Mouse (Mus musculus) forebrain, embryonic 12.5 days (tissue): ENCODE results near the gene Gpcpd1. TPM values are rescaled to one million over a fixed set of nuclear protein-coding genes. Genes with fewer than 3 reads are reported as not detected.

Source experiments
- ATAC-seq: fragments of 200-750 bp; cut with Nextera tagmentation; 2 replicates; pipeline ENCODE4 v1.8.0; 2017; ENCODE audit warnings: moderate TSS enrichment; ENCODE audit not compliant: low FRiP score
- H3K27ac ChIP-seq: fragments of 300-500 bp; sonication (generic); 2 replicates; pipeline ENCODE4 v1.5.1; 2016; ENCODE audit warnings: mild to moderate bottlenecking
- H3K27me3 ChIP-seq: fragments of 300-500 bp; sonication (generic); 2 replicates; pipeline ENCODE4 v1.6.1; 2016; ENCODE audit warnings: mild to moderate bottlenecking
- H3K36me3 ChIP-seq: fragments of 300-500 bp; sonication (generic); replicated peaks from 2 replicates; pipeline ENCODE4 v1.6.1; 2016; ENCODE audit warnings: mild to moderate bottlenecking
- H3K4me1 ChIP-seq: fragments of 300-500 bp; sonication (generic); 2 replicates; pipeline ENCODE4 v1.6.1; 2016
- H3K4me2 ChIP-seq: fragments of 300-500 bp; sonication (generic); 2 replicates; pipeline ENCODE4 v1.6.1; 2016; ENCODE audit warnings: mild to moderate bottlenecking, moderate library complexity
- H3K4me3 ChIP-seq: fragments of 300-500 bp; sonication (generic); replicated peaks from 2 replicates; pipeline ENCODE4 v1.5.1; 2016; ENCODE audit warnings: mild to moderate bottlenecking
- H3K9ac ChIP-seq: fragments of 300-500 bp; sonication (generic); 2 replicates; pipeline ENCODE4 v1.6.1; 2016; ENCODE audit warnings: mild to moderate bottlenecking
- H3K9me3 ChIP-seq: fragments of 300-500 bp; sonication (generic); 2 replicates; pipeline ENCODE4 v1.6.1; 2016
- WGBS: fragments of 180-500 bp; shearing (Covaris S2); methylation state at CpG from one replicate; pipeline ENCODE4 v1.1.7; 2016; 5-methylcytosine and 5-hydroxymethylcytosine counted together
- polyA plus RNA-seq: library from polyadenylated mRNA; unstranded; fragments of >200 nt; fragmentation: Nextera tagmentation; extraction: Ambion mirVana; gene quantifications from 2 replicates; pipeline ENCODE4 v1.2.1, GENCODE M21; 2016

The Gpcpd1 gene
- polyA plus RNA-seq, 1 experiment from 2014 or later, result 59.3 TPM

DNA sequence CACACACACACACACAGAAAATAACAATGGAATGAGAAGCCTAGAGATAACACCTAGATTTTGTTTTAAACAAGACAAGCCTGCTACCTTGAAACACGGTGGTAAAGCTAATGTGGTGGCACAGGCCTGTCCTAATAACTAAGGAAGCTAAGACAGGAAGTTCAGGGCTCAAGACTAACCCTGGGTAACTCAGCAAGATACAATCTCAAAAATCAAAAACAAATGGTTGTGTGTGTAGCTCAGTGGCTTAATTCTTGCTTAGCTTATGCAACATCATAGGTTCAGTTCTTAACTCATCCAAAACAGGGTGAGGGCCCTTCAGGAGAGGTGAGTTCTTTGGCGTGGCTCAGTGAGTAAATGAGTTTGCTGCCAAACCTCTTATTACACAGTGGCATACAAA is 20.1 kb downstream of the Gpcpd1 start:
- no peak overlapping the region for H3K4me2 ChIP-seq
- H3K9me3 ChIP-seq, result no peaks in the 10 kb centered on the region
- whole genome bisulfite sequencing, result 86% methylated on average over 2 of the region's 2 CpGs
- H3K27me3 ChIP-seq, result no peaks in the 10 kb centered on the region
- H3K4me3 ChIP-seq, result no peak overlapping the region
- no peaks in the 10 kb centered on the region for H3K4me1 ChIP-seq
- no peak for ATAC-seq
- no peak overlapping the region for H3K9ac ChIP-seq
- H3K27ac ChIP-seq, result no peak overlapping the region
- peaks cover 57% of the 10 kb centered on the region for H3K36me3 ChIP-seq

DNA sequence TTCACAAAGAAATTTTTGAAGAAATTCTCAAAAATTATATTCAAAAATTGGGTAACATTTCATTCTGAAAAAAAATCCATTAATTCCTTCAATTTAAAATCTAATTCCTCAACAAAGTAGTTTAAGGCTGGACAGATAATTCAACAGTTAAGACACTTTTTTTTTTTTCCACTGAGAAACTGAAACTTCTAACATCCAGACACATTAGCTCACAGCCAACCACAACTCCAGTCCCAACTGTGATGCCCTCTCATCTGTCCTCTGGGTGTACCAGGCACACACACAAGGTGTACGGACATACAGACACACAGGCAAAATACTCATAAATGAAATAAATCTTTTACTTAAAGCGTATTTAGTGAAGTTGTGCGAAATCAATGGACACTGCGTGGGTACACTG is 25.7 kb downstream of the Gpcpd1 start:
- Histone ChIP-seq H3K27ac (no peak overlapping the region), H3K4me1 (no peaks in the 10 kb centered on the region), H3K27me3 (no peaks in the 10 kb centered on the region), H3K9ac (no peak overlapping the region), H3K9me3 (no peaks in the 10 kb centered on the region), H3K4me3 (no peak overlapping the region), H3K4me2 (no peak overlapping the region), H3K36me3 (peaks cover 32% of the 10 kb centered on the region)
- 95% methylated on average over 4 of the region's 4 CpGs for WGBS
- no peak for ATAC-seq

DNA sequence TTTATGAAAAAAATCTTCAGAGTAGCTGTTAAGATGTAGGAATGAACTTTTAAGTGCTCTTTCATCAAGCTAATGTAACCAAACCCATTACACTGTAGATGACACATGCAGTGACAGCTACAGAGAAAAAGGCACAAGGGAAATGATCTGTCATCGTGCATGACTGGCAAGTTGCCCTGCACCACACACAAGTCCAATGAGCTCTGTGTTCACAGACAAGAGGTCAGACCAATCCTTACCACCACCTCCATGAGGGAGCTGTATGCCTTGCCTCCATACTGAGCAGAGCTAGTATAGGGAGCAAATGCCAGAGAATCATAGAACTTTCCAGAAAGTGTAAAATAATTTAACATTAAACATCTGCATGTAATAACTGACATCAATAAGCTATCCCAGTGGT is 59.7 kb downstream of the Gpcpd1 start:
- 92% methylated on average over 1 of the region's 1 CpGs for WGBS
- H3K27ac ChIP-seq, result no peak overlapping the region
- ATAC-seq, result no peak

DNA sequence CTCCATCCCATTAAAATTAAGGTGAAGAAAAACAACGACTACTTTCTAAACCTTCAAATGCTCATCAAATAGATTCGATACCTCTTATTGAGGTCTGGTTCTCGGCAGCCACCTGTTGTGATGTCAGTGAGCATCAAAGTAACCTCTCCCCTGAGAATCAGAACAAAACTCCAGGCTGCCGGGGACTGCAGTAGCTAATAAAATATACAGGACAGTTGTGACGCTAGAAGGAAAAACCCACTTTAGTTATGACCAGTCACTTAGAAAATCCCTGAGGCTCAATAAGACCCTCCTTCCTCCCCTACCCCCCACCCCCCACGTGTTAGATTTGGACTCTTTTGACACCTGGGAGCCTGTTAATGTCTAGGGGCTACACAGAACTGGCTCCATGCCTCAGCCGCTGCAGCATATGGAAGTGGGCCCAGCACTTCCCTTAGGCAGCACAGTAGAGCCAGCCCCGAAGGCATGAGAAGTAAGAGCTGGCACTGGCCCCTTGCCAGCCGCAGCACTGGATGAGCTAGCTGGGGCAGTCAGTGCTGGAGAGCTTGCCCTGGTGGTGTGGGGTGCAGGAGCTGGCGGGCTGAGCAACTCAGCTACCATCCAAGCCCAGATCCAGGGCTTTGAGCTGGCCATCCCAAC is 60.5 kb downstream of the Gpcpd1 start:
- H3K4me1 ChIP-seq, result no peaks in the 10 kb centered on the region
- WGBS, result 75% methylated on average over 10 of the region's 10 CpGs
- peaks cover 28% of the 10 kb centered on the region for H3K36me3 ChIP-seq
- H3K4me2 ChIP-seq, result no peak overlapping the region
- no peak overlapping the region for H3K4me3 ChIP-seq
- no peaks in the 10 kb centered on the region for H3K9me3 ChIP-seq
- no peak overlapping the region for H3K9ac ChIP-seq
- no peak overlapping the region for H3K27ac ChIP-seq
- no peak for ATAC-seq
- H3K27me3 ChIP-seq, result no peaks in the 10 kb centered on the region

More for the DNA sequence above, 59.7 kb downstream of the Gpcpd1 start:
- Histone ChIP-seq H3K9me3 (no peaks in the 10 kb centered on the region), H3K4me3 (no peak overlapping the region), H3K9ac (no peak overlapping the region), H3K4me2 (no peak overlapping the region), H3K36me3 (peaks cover 31% of the 10 kb centered on the region), H3K27me3 (no peaks in the 10 kb centered on the region), H3K4me1 (no peaks in the 10 kb centered on the region)

DNA sequence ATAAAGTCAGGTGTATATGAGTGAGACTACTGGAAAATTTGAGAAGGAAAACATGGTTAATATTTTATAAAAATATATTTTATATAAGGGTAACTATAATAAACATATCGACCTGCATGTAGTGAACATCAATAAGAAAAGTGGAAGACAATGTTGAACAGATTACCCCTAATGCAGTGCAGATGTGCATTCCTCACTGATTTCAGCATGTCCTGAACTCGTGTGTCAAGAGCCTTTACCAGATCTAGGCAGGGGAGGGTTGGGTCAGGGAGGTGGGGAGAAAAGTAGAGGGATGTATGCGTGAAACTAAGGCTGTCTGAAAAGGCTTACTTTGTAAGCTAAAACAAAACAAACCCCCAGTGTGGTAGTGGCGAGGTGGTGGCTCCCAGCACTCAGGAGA is 61.4 kb downstream of the Gpcpd1 start:
- Histone ChIP-seq H3K4me3 (no peak overlapping the region), H3K9me3 (no peaks in the 10 kb centered on the region), H3K36me3 (peaks cover 20% of the 10 kb centered on the region), H3K4me2 (no peak overlapping the region), H3K27ac (no peak overlapping the region), H3K4me1 (no peaks in the 10 kb centered on the region), H3K9ac (no peak overlapping the region), H3K27me3 (no peaks in the 10 kb centered on the region)
- WGBS, result 62% methylated on average over 4 of the region's 4 CpGs
- ATAC-seq, result no peak

DNA sequence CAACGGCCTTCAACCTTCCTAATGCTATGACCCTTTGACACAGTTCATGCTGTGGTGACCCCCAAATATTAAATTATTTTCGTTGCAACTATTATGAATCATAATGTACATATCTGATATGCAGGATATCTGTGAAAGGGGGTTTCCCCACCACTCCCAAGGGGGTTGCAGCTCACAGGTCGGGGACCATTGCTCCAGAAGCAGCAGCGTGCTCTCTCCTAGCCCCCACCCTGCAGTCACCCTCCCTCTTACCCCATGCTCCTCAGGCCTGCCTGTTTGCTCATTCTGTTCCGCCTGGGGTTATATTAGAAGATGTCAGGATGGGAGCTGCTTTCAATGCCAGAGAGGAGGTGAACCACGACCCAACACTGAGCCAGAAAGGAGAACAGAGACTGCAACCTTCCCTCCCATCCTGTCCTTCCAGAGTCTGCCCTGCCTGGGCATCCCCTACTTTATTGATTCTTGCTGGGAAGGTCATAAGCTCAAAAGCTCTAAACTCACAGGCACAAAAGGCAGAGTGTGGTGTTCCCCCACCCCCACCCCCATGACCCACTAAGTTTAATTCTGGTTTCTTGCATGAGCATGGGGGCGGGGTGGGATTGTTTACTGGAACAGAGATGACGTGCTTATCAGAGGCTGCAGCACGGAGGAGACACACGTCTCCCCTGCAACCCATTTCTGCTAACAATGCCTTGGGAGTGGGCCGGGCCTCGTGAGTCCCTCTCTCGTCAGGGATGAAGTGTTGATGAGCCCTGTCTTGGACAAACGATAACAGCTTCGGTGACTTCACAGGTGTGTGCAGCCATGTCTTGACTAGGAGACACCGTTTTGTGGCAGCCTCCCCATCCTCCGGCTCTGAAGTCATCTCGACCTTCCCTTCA is 69.3 kb downstream of the Gpcpd1 start:
- Histone ChIP-seq H3K9me3 (no peaks in the 10 kb centered on the region), H3K4me3 (no peak overlapping the region), H3K27ac (no peak overlapping the region), H3K36me3 (no peaks in the 10 kb centered on the region), H3K4me1 (0 out of 2 replicates have a peak, but pooled peaks cover 3% of the 10 kb centered on the region), H3K4me2 (no peak overlapping the region), H3K27me3 (no peaks in the 10 kb centered on the region), H3K9ac (no peak overlapping the region)
- WGBS, result 68% methylated on average over 18 of the region's 18 CpGs
- ATAC-seq, result no peak

DNA sequence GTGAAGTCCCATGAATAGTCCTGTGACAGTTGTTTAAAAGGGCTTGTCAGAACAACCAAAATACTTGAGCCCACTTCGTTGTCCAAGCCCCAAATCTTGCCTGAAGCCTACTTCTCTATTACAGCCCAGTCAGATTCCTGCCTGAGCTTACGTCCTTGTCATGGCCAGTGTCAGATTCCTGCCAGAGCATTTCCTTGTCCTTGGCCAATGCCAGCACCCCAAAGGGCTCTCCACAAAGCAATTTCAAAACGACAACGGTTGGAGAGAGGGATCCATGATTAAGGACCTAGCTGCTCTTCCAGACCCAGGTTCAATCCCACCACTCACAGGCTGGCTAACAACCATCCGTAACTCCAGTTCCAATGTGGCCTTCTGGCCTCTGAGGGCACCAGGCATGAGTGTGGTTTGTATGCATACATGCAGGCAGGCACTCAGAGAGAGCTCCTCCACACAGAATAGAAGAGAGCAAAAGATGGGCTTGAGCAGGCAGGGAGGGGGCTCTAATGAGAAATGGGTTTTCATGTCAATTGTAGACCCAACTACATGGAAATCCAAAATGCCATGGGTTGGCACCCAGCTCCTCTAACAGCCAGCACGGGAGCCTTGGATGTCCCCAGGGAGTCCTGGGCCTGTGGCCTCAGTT is 70.2 kb downstream of the Gpcpd1 start:
- Histone ChIP-seq H3K4me1 (peaks cover 5% of the 10 kb centered on the region; the same call in 1 of the 2 replicates), H3K9ac (no peak overlapping the region), H3K27me3 (no peaks in the 10 kb centered on the region), H3K9me3 (no peaks in the 10 kb centered on the region), H3K4me3 (no peak overlapping the region), H3K27ac (no peak overlapping the region), H3K36me3 (no peaks in the 10 kb centered on the region), H3K4me2 (no peak overlapping the region)
- 73% methylated on average over 6 of the region's 6 CpGs for WGBS
- no peak for ATAC-seq

DNA sequence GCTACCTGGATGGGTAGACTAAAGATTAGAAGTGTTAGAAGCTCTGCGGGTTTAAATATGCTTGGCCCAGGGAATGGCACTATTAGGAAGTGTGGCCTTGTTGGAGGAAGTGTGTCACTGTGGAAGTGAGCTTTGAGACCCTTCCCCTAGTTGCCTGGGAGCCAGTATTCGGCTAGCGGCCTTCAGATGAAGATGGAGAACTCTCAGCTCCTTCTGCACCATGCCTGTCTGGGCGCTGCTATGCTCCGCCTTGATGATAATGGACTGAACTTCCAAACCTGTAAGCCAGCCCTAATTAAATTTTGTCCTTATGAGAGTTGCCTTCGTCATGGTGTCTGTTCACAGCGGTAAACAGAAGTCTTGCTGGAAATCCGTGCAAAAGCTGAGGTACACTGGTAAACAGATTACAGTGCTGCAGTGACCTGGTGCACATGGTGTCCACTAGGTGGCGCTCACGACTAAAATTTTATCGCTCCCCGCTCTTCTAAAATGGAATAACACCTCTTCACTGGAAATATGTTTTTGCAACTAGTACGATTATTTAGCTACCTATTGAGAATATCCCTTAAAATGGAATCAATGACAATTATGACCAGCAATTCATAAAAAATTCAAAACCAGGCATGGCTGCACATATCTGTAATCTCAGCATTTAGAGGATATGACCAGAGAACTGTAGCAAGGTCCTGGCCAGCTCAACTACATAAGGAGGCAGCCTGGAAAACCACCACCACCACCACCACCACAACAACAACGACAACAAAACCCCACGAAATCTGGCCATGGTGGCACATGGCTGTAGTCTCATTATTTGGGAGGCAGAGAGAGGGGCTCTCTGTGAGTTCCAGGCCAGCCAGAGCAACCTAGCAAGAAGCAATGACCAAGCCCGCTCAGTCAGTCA is 71.1 kb downstream of the Gpcpd1 start:
- Histone ChIP-seq H3K9me3 (no peaks in the 10 kb centered on the region), H3K4me2 (no peak overlapping the region), H3K36me3 (no peaks in the 10 kb centered on the region), H3K4me1 (peaks cover 5% of the 10 kb centered on the region; the same call in 1 of the 2 replicates), H3K9ac (no peak overlapping the region), H3K4me3 (no peak overlapping the region), H3K27me3 (no peaks in the 10 kb centered on the region), H3K27ac (no peak overlapping the region)
- WGBS, result 33% methylated on average over 16 of the region's 16 CpGs
- ATAC-seq, result peak; percentile 75; the same call in 1 of the 2 replicates

DNA sequence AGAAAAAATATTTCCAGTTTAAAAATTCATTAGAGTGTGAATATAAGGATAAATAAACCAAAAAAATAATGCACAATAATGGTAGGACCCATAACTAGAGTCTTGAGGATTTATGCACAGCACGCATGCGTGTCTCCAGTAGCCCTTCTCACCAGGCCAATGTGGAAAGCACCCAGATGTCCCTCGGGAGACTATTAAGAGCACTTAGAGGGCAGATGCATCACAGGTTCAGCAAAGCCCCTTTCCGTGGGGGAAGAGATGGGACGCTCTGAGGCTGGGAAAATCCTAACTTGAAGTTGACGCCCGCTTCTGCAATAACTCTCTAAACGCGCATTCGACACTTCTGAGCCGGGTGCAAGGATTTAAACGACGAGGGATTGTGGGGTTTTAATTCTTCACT is 71.9 kb downstream of the Gpcpd1 start:
- H3K9me3 ChIP-seq, result no peaks in the 10 kb centered on the region
- no peak overlapping the region for H3K4me2 ChIP-seq
- no peaks in the 10 kb centered on the region for H3K27me3 ChIP-seq
- ATAC-seq, result no peak
- H3K4me1 ChIP-seq, result peaks cover 5% of the 10 kb centered on the region; the same call in 1 of the 2 replicates
- H3K4me3 ChIP-seq, result no peak overlapping the region
- 90% methylated on average over 13 of the region's 13 CpGs for WGBS
- H3K27ac ChIP-seq, result no peak overlapping the region
- no peak overlapping the region for H3K9ac ChIP-seq
- no peaks in the 10 kb centered on the region for H3K36me3 ChIP-seq

DNA sequence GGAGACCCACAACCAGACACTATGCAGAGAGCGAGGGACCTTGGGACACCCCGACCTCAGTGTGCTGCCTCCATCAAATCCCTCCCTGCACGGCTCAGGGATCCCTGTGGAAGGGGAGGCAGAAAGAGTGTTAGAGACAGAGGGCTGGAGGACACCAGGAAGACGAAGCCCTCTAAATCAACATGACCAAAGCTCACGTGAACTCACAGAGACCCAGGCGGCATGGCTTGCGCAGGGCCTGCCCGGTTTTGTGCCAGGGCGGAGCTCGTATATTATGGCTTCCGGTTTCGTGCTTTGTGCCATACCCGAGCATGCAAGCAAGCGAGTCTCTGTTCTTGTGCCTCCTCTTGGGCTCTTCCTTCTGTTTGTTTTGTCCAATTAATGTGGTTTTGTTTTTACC is 72.5 kb downstream of the Gpcpd1 start:
- 89% methylated on average over 14 of the region's 14 CpGs for WGBS

DNA sequence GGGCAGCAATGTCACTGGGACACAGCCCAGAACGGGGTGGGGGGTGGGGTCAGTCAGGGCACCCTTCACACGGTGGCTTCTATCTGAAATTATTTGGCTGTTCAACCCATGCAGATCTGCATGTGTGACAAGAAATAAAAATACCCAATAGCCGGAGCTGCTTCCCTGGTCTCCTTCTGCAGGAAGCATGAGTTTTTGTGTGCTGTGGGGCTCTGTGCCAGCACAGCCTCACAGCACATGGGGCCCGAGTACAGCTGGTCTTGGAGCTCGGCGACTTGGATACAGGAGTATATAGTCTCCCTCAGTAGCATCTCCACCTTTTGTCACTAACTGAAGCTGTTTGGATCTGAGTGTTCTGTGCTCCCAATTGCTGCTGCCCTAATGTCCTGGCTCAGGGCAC is 73.2 kb downstream of the Gpcpd1 start:
- H3K4me3 ChIP-seq, result no peak overlapping the region
- 70% methylated on average over 6 of the region's 6 CpGs for WGBS
- no peak overlapping the region for H3K27ac ChIP-seq
- H3K4me2 ChIP-seq, result no peak overlapping the region
- H3K36me3 ChIP-seq, result no peaks in the 10 kb centered on the region
- H3K27me3 ChIP-seq, result no peaks in the 10 kb centered on the region
- ATAC-seq, result no peak
- H3K9me3 ChIP-seq, result no peaks in the 10 kb centered on the region
- H3K4me1 ChIP-seq, result peaks cover 5% of the 10 kb centered on the region; the same call in 1 of the 2 replicates
- no peak overlapping the region for H3K9ac ChIP-seq

More for the DNA sequence above, 72.5 kb downstream of the Gpcpd1 start:
- Histone ChIP-seq H3K4me3 (no peak overlapping the region), H3K36me3 (no peaks in the 10 kb centered on the region), H3K9ac (no peak overlapping the region), H3K27me3 (no peaks in the 10 kb centered on the region), H3K27ac (no peak overlapping the region), H3K4me2 (no peak overlapping the region), H3K9me3 (no peaks in the 10 kb centered on the region), H3K4me1 (peaks cover 5% of the 10 kb centered on the region; the same call in 1 of the 2 replicates)
- no peak for ATAC-seq
